Mouse (Mus musculus): ENCODE measurements at regions not wholly inside any gene's neighbourhood (a gene's known extent, or its start where the extent isn't known, plus 50 kb on each side); places are given as distances from the start of the nearest gene placed in this dataset.

DNA sequence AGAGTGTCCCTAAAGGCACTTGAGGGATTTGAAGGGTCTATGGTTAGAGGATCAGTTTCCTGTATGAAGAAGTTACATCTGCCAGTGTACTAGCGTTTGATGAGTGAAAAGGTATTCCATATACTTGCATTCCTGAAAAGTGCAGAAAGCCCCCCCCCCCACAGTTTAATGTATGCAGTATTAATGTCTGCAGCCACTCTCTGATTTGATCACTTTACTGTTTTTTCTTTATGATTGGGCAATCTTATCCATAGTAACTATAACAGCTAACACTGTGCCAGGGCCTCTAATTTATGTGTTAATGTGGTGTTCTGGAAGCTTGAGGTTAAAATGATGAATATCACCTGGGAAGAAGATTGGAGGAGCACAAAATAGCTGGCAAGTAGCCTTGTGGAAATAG, 715.6 kb upstream of the Acvr2a start:
- H3K9ac ChIP-seq (ENCODE audit: control insufficient read depth, low read depth, low read length, poor library complexity, severe bottlenecking), result no peak overlapping the region
- no peak for TF ChIP-seq CHD2 (IDR thresholded peaks at IDR 0.05; ENCODE audit: low read length)
- TF ChIP-seq SMC3 (IDR thresholded peaks at IDR 0.05; ENCODE audit: low read depth, low read length), result no peak
- TF ChIP-seq NRF1 (IDR thresholded peaks at IDR 0.05; ENCODE audit: insufficient read depth, low read depth, low read length, poor library complexity, severe bottlenecking), result no peak
- no peak for TF ChIP-seq BHLHE40 (IDR thresholded peaks at IDR 0.05; ENCODE audit: borderline replicate concordance, low read depth, low read length)
- no peak for TF ChIP-seq MXI1 (IDR thresholded peaks at IDR 0.05; ENCODE audit: low read depth, low read length)
- no peak for TF ChIP-seq SIN3A (IDR thresholded peaks at IDR 0.05; ENCODE audit: low read length)
- no peak for TF ChIP-seq ZKSCAN1 (IDR thresholded peaks at IDR 0.05; ENCODE audit: low read depth, low read length)
- TF ChIP-seq RCOR1 (IDR thresholded peaks at IDR 0.05; ENCODE audit: low read depth, low read length), result no peak
- TF ChIP-seq TCF12 (IDR thresholded peaks at IDR 0.05; ENCODE audit: low read depth, low read length), result no peak
- TF ChIP-seq MAZ (IDR thresholded peaks at IDR 0.05; ENCODE audit: low read depth, low read length), result no peak
- TF ChIP-seq ZNF384 (IDR thresholded peaks at IDR 0.05; ENCODE audit: low read depth, low read length), result no peak
- no peak for TF ChIP-seq USF1 (IDR thresholded peaks at IDR 0.05; ENCODE audit: low read depth, low read length)
- no peak for TF ChIP-seq CTCF (IDR thresholded peaks at IDR 0.05 in 2 of 3, conservative IDR thresholded peaks at IDR 0.05 in 1 of 3; ENCODE audit: control insufficient read depth in 1 of 3, insufficient read depth in 1 of 3, low read depth in 2 of 3, low read length in 3 of 3, poor library complexity in 1 of 3, severe bottlenecking in 1 of 3)
- TF ChIP-seq KAT2A (conservative IDR thresholded peaks at IDR 0.05; ENCODE audit: low read depth, low read length), result no peak
- no peak for TF ChIP-seq EP300 (IDR thresholded peaks at IDR 0.05; ENCODE audit: low read depth in 1 of 2, low read length in 2 of 2)
- no peak for TF ChIP-seq POLR2AphosphoS2 (IDR thresholded peaks at IDR 0.05; ENCODE audit: low read length)
- no peak for TF ChIP-seq MAX (IDR thresholded peaks at IDR 0.05; ENCODE audit: low read length)
- TF ChIP-seq ZMIZ1 (IDR thresholded peaks at IDR 0.05; ENCODE audit: low read depth, low read length), result no peak
- no peak for TF ChIP-seq TAL1 (IDR thresholded peaks at IDR 0.05; ENCODE audit: low read length)
- TF ChIP-seq POLR2AphosphoS5 (IDR thresholded peaks at IDR 0.05; ENCODE audit: borderline replicate concordance, low read depth, low read length), result no peak
- no peaks in the 10 kb centered on the region for H3K36me3 ChIP-seq (ENCODE audit: control insufficient read depth in 1 of 2, insufficient read depth in 2 of 2, low read length in 2 of 2)
- H3K4me3 ChIP-seq (ENCODE audit: control insufficient read depth in 1 of 2, insufficient read depth in 1 of 2, low read depth in 2 of 2, low read length in 2 of 2), result no peak overlapping the region
- no peaks in the 10 kb centered on the region for H3K27me3 ChIP-seq (ENCODE audit: control insufficient read depth in 1 of 2, insufficient read depth in 2 of 2, low read length in 2 of 2)
- no peaks in the 10 kb centered on the region for H3K9me3 ChIP-seq (replicated peaks; ENCODE audit: insufficient read depth, low read length)
- H3K79me2 ChIP-seq (ENCODE audit: control insufficient read depth, insufficient read depth, low read length, poor library complexity), result no peaks in the 10 kb centered on the region
- H3K4me1 ChIP-seq (ENCODE audit: control insufficient read depth in 1 of 2, insufficient read depth in 2 of 2, low read length in 2 of 2), result no peaks in the 10 kb centered on the region
- no peak for DNase-seq (ENCODE audit: low read depth, low spot score)
- no peak overlapping the region for H3K27ac ChIP-seq (ENCODE audit: control insufficient read depth, low read depth, low read length)

- no peak for TF ChIP-seq SIN3A (IDR thresholded peaks at IDR 0.05; ENCODE audit: low read length)
- no peak for TF ChIP-seq TCF12 (IDR thresholded peaks at IDR 0.05; ENCODE audit: low read depth, low read length)
- no peak for TF ChIP-seq EP300 (IDR thresholded peaks at IDR 0.05; ENCODE audit: low read depth in 1 of 2, low read length in 2 of 2)
- TF ChIP-seq ETS1 (IDR thresholded peaks at IDR 0.05; ENCODE audit: low read depth, low read length), result no peak
- TF ChIP-seq CHD2 (IDR thresholded peaks at IDR 0.05; ENCODE audit: low read length), result no peak
- Histone ChIP-seq H3K27ac (ENCODE audit: control insufficient read depth, low read depth, low read length) (no peak overlapping the region), H3K4me1 (ENCODE audit: control insufficient read depth in 1 of 2, insufficient read depth in 2 of 2, low read length in 2 of 2) (no peaks in the 10 kb centered on the region), H3K79me2 (ENCODE audit: control insufficient read depth, insufficient read depth, low read length, poor library complexity) (no peaks in the 10 kb centered on the region), H3K4me3 (ENCODE audit: control insufficient read depth in 1 of 2, insufficient read depth in 1 of 2, low read depth in 2 of 2, low read length in 2 of 2) (no peak overlapping the region), H3K9ac (ENCODE audit: control insufficient read depth, low read depth, low read length, poor library complexity, severe bottlenecking) (no peak overlapping the region), H3K27me3 (ENCODE audit: control insufficient read depth in 1 of 2, insufficient read depth in 2 of 2, low read length in 2 of 2) (no peaks in the 10 kb centered on the region), H3K9me3 (replicated peaks; ENCODE audit: insufficient read depth, low read length) (no peaks in the 10 kb centered on the region), H3K36me3 (ENCODE audit: control insufficient read depth in 1 of 2, insufficient read depth in 2 of 2, low read length in 2 of 2) (no peaks in the 10 kb centered on the region)
- no peak for DNase-seq (ENCODE audit: low read depth, low spot score)
Measured at GRCm38 (mm10) chr2:48098931-48099531, 714.9 kb upstream of the Acvr2a start.

All from MEL (cell line).